Mouse (Mus musculus): Measurements from ENCODE around the gene Wbp1.
"Not testable (repeated sequence)": the region's sequence is repeated elsewhere in the genome, so short reads cannot be mapped to it uniquely, and the experiment has no call there.

Gene Wbp1

DNA sequence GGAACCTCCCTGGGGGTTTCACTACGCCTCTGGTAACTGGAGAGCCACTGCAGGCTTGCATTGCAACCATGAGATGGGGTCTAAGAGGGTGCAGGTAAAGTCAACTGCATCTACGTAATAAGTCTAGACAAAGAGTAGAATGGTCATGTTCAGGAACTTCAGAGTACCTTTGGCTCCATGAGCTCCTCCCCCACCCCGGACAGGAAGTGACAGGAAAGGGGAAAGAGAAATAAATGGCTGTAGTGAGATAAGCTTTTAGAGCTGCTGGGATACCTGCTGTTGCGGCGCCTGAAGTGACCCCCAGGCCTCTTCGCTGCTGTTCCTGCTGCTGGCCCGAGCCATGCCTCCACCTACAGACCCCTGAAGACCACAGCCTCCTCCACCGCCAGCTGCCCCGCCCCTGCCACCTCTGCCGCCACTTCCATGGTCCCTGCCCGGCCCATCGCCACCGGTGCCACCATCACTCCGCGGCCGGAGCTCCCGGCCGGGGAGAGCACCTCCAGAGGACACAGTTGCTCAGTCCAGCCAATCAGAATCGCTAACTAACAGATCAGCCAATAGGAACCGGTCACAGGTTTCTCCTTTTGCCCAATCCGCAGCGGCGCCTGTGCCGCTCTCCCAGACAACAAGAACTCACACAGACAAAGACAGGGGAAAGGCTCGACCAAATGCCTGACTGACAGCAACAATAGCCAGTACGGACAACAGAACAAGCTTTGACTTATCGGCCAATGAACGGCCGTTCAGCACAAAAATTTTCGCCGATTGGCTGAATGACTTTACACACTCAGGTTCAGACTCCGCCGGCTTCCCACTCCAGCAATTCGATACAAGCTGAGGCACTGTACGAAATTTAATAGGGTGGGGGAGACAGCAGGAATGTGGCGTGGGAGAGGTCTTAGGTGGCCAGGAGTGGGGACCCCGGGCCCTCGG is at the start of gene Wbp1:
Gene Wbp1 (minus strand): TSS at position 630 of the 933 bp plus-strand sequence.
- DNase-seq (ENCODE audit: low spot score in 2 of 2), result peak; percentile 90 to 94

GRCm38 (mm10) chr6:83171063-83171462 is 49.7 kb upstream of the Wbp1 start:
- no peak for DNase-seq (ENCODE audit: low spot score in 2 of 2)

DNA sequence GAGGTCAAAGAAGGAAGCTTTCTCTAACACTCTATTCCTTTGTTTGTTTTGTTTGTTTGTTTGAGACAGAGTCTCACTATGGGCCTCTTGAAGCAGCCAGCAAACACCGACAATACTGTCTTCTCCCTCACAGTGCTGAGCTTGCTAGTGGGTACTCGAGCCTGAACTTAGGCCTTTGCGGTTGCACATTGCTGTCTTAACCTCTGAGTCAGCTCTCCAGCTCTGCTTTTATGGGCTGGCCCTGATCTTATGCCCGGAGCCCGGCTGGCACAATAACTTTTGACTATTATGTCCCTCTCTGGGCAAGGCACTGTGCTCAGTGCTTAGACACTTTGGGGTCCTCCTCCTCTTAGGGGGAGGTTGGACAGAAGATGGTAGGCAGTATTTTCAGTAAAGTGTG is 48.5 kb upstream of the Wbp1 start:
- peak in 1 of 2 experiments; percentile 27 for DNase-seq (ENCODE audit: low spot score in 2 of 2)

- DNase-seq (ENCODE audit: low spot score in 2 of 2), result no peak
Observed at GRCm38 (mm10) chr6:83166243-83166630, 44.9 kb upstream of the Wbp1 start.

- DNase-seq (ENCODE audit: low spot score in 2 of 2), result peak; percentile 91 to 94
Observed at GRCm38 (mm10) chr6:83165607-83166242, 44.4 kb upstream of the Wbp1 start, which contains the start of gene Dctn1. Gene Dctn1, plus strand, starts transcription at chr6:83165920.

GRCm38 (mm10) chr6:83165026-83165606 is 43.8 kb upstream of the Wbp1 start:
- no peak for DNase-seq (ENCODE audit: low spot score in 2 of 2)

- peak; percentile 59 for DNase-seq (ENCODE audit: low spot score in 2 of 2)
Observed at GRCm38 (mm10) chr6:83162701-83163100, 41.3 kb upstream of the Wbp1 start.

- peak; percentile 46 to 54 for DNase-seq (ENCODE audit: low spot score in 2 of 2)
Observed at GRCm38 (mm10) chr6:83161921-83162641, 40.7 kb upstream of the Wbp1 start.

GRCm38 (mm10) chr6:83161442-83161841 is 40.1 kb upstream of the Wbp1 start:
- DNase-seq (ENCODE audit: low spot score in 2 of 2), result no peak

- DNase-seq (ENCODE audit: low spot score in 2 of 2), result not testable (repeated sequence)
Observed at GRCm38 (mm10) chr6:83159456-83159855, 38.1 kb upstream of the Wbp1 start.

- peak in 1 of 2 experiments; percentile 44 for DNase-seq (ENCODE audit: low spot score in 2 of 2)
Observed at GRCm38 (mm10) chr6:83156259-83156684, 34.9 kb upstream of the Wbp1 start, which contains the start of the genes Wdr54 and 1700003E16Rik. Gene Wdr54, minus strand, starts transcription at chr6:83156397. Gene 1700003E16Rik, plus strand, starts transcription at chr6:83156404.

- DNase-seq (ENCODE audit: low spot score in 2 of 2), result no peak
Observed at GRCm38 (mm10) chr6:83155552-83156238, 34.3 kb upstream of the Wbp1 start.

- no peak for DNase-seq (ENCODE audit: low spot score in 2 of 2)
Observed at GRCm38 (mm10) chr6:83153485-83153884, 32.1 kb upstream of the Wbp1 start.

GRCm38 (mm10) chr6:83153038-83153437 is 31.7 kb upstream of the Wbp1 start:
- DNase-seq (ENCODE audit: low spot score in 2 of 2), result no peak

DNA sequence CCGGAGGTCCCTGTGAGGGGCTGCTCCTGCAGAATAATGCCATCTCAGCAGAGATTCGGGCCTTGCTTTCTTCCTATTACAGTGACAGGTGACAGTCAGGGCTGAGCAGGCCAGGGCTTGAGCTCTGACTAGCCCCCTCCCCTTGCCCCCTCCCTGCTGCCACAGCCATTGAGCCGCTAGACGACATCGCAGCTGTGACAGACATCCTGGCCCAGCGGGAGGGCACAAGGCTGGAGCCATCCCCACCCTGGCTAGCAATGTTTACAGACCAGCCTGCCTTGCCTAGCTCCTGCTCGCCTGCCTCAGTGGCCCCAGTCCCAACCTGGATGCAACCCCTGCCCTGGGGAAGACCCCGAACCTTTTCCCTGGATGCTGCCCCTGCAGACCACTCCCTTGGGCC is 30.4 kb upstream of the Wbp1 start:
- no peak for DNase-seq (ENCODE audit: low spot score in 2 of 2)

- DNase-seq (ENCODE audit: low spot score in 2 of 2), result no peak
Observed at GRCm38 (mm10) chr6:83147280-83147679, 25.9 kb upstream of the Wbp1 start.

DNA sequence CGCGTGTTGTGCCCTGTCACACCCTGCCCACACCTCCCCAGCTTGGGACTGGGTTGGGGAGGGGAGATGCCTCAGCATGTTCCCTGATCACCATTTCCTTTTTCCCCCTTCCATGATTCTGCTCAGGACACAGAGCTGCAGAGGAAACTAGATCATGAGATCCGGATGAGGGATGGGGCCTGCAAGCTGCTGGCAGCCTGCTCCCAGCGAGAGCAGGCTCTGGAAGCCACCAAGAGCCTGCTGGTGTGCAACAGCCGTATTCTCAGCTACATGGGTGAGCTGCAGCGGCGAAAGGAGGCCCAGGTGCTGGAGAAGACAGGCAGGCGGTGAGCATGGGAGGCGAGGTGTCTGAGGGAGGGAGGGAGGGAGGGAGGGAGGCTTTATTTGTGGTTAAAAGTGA is 24.4 kb upstream of the Wbp1 start:
- no peak for DNase-seq (ENCODE audit: low spot score in 2 of 2)

DNA sequence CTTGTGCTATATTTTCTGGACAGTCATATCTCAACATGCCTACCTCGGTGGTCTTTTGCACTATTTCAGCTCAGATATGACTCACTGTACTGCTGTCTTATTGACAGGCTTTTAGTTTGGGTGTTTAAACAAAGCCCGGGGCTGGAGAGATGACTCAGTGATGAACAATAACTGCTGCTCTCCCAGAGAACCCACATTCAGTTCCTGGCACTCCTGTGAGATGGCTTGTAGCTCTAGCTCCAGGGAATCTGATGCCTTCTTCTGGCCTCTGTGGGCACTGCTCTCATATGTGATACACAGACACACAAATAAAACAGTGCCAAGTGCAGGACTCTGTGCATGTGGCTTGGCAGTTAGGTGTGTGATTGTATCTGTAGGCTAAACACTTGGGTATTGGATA is 23.9 kb upstream of the Wbp1 start:
- no peak for DNase-seq (ENCODE audit: low spot score in 2 of 2)

GRCm38 (mm10) chr6:83142886-83143285 is 21.5 kb upstream of the Wbp1 start:
- peak in 1 of 2 experiments; percentile 46 for DNase-seq (ENCODE audit: low spot score in 2 of 2)

DNA sequence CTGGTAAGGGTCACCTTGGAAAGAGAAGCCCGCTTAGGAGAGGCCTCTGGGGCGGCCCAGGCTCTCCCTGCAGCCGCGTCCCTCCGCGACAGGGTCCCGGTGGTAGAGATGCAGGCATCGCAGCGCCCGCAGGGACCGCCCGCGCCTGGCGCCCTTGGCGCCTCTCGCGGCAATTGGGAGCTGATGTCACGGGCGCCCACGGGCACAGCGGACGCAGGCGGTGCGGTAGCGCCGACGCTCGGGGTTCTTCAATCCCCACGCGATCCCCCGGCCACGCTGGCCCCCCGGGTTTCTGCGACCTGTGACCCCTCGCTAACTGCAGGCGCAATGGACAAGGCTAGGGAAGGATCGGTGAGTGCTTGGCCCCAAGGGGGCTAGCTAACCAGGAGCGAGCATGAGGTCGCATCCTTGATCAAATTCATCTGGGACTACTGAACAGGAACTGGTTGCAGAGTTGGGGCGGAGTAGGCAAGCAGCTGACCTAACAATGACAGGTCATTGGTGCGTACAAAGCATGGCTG is 20.9 kb upstream of the Wbp1 start:
- DNase-seq (ENCODE audit: low spot score in 2 of 2), result no peak

DNA sequence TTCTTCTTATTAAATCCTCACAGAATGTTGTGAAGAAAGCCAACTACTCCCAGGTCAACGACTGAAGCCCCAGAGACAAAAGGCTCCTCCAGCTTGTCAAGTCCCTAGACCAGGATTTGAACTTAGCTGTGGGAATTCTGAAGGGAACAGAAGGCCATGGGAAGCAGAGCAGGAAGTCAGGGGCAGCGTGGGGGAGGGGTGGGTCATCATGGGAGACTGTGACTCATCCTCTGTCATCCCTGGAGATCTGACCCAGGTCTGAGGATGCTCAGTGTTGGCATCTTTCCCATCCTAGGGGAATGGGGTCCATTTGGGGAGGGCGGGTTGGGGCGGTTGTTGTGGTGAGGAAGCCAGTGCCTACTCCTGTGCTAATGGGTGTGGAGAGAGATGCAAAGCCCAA is 20.3 kb upstream of the Wbp1 start:
- no peak for DNase-seq (ENCODE audit: low spot score in 2 of 2)
